Mouse (Mus musculus) liver, adult 10 weeks (tissue): ENCODE results near the gene Nfib. TPM values are rescaled to one million over a fixed set of nuclear protein-coding genes. Genes with fewer than 3 reads are reported as not detected.

Experiments used
- polyA plus RNA-seq: library from polyadenylated mRNA; stranded (reverse); fragments of 350-450 nt; fragmentation: Illumina TruSeq; extraction: RNeasy Lipid Tissue Mini Kit (QIAGEN cat#74804); gene quantifications from one replicate; pipeline ENCODE4 v1.2.3, GENCODE M21; 2014; ENCODE audit warnings: low read depth, low replicate concordance

Nfib gene
- 43.7 TPM for polyA plus RNA-seq

GRCm38 (mm10) chr4:82704841-82705794 is at the start of gene Nfib:
TSS of gene Nfib (minus strand) at chr4:82705750.

Other genes with a start within 250 kb of the Nfib start
- 8.1 TPM for gene Zdhhc21, start 154.2 kb upstream of the Nfib start, polyA plus RNA-seq
- gene Cer1, start 179.4 kb upstream of the Nfib start, polyA plus RNA-seq: not detected